Mouse (Mus musculus): ENCODE measurements around the gene Hspa13. TPM values are rescaled to one million over a fixed set of nuclear protein-coding genes. Genes with fewer than 3 reads are reported as not detected.
A peak's percentile ranks its signal among the peaks of the same experiment; 100 is the strongest.

Gene Hspa13
- polyA plus RNA-seq, 1 experiment: 0.05 TPM

DNA sequence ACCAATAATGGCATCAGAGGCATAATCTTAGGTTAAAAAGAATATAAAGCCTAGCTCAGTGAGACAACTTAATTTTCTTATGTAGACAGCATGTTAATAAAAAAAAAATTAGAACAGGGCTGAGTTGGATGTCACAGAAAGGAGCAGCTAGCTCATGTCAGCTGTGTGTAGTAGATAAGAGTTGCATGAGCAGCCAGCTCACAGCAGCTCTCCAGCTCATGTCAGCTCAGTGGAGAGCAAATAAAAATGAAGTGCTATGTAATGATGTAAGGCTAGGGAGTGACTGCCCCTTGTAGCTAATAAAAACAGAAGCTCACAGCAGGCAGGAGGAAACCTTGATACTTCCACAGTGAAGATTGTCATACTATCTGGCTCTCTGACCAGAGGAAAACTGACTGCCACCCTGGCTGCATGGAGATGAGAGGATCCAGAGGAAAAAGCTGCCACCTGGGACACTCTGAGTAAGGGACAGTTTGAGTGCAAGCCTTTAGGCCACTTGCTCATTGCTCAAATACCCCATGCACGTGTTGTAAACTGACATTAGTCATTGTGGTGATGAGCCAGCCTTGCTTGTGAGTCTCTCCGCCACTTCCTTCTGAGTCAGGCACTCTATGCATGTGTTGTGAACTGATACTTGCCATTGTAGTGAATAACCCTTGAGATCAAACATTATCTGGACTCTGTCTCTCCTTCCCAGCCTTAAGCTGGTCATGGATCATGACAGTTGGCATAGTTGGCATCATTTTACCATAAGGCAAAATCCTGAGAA lies 49.3 kb downstream of the Hspa13 start:
- TF ChIP-seq GATA1 (IDR thresholded peaks at IDR 0.05; ENCODE audit: low read length) (no peak), TAL1 (IDR thresholded peaks at IDR 0.05; ENCODE audit: low read length) (peak; percentile 67)
- peak overlapping the region; percentile 10 for H3K4me3 ChIP-seq (replicated peaks)
- no peaks in the 10 kb centered on the region for H3K27me3 ChIP-seq (ENCODE audit: control insufficient read depth)
- no peaks in the 10 kb centered on the region for H3K36me3 ChIP-seq (ENCODE audit: control insufficient read depth)
- H3K9me3 ChIP-seq (ENCODE audit: control insufficient read depth, low read length): no peaks in the 10 kb centered on the region
- H3K4me1 ChIP-seq (ENCODE audit: control insufficient read depth): peaks cover 25% of the 10 kb centered on the region

- Histone ChIP-seq H3K4me3 (replicated peaks) (no peak overlapping the region), H3K36me3 (ENCODE audit: control insufficient read depth) (no peaks in the 10 kb centered on the region), H3K27me3 (ENCODE audit: control insufficient read depth) (no peaks in the 10 kb centered on the region), H3K4me1 (ENCODE audit: control insufficient read depth) (no peaks in the 10 kb centered on the region), H3K9me3 (ENCODE audit: control insufficient read depth, low read length) (no peaks in the 10 kb centered on the region)
- TF ChIP-seq TAL1 (IDR thresholded peaks at IDR 0.05; ENCODE audit: low read length) (no peak), GATA1 (IDR thresholded peaks at IDR 0.05; ENCODE audit: low read length) (no peak)
These were observed 70.7 kb downstream of the Hspa13 start for GRCm38 (mm10) chr16:75696176-75696575.

Other genes starting within 250 kb of the Hspa13 start
- 0.05 TPM in 1 of 2 replicates, not detected in the other for gene Lipi, start 181.0 kb downstream of the Hspa13 start, polyA plus RNA-seq (2012)
- not detected in 2 replicates for gene Rbm11, start 174.3 kb downstream of the Hspa13 start, polyA plus RNA-seq (2012)

All from erythroblast, embryonic 14.5 days (primary cell).